Mouse (Mus musculus) layer of hippocampus, adult 2 months (tissue): Measurements from ENCODE around the gene Kank1. TPM values are rescaled to one million over a fixed set of nuclear protein-coding genes. Genes with fewer than 3 reads are reported as not detected.

Experiments used
- DNase-seq, 2 experiments: peaks; one replicate each; pipeline ENCODE4 v3.0.0; 2022; ENCODE audit warnings: low spot score in 2 of 2
- H3K27ac ChIP-seq: fragments of 200-600 bp; 2 replicates; pipeline ENCODE4 v1.8.1; 2022
- H3K4me3 ChIP-seq: fragments of 200-600 bp; 2 replicates; pipeline ENCODE4 v1.8.1; 2022; ENCODE audit warnings: mild to moderate bottlenecking
- CTCF ChIP-seq: fragments of 200-600 bp; conservative IDR thresholded peaks from 2 replicates; pipeline ENCODE4 v1.8.1; 2022; ENCODE audit warnings: antibody characterized with exemption, mild to moderate bottlenecking, moderate library complexity
- total RNA-seq, 2 experiments: library from RNA; stranded (reverse); gene quantifications; 2 replicates each; pipeline ENCODE4 v1.2.3; 2021

Gene Kank1
- total RNA-seq, 2 experiments from 2014 or later, result 18.5 to 20.1 TPM

- no peak overlapping the region for H3K27ac ChIP-seq
- H3K4me3 ChIP-seq, result no peak overlapping the region
- no peak for DNase-seq
- no peak for TF ChIP-seq CTCF
These were observed 129.8 kb downstream of the Kank1 start for GRCm38 (mm10) chr19:25366620-25367019.

GRCm38 (mm10) chr19:25370428-25370827 lies 133.7 kb downstream of the Kank1 start:
- TF ChIP-seq CTCF, result no peak
- Histone ChIP-seq H3K4me3 (no peak overlapping the region), H3K27ac (no peak overlapping the region)
- no peak for DNase-seq

GRCm38 (mm10) chr19:25372794-25373193 lies 136.0 kb downstream of the Kank1 start:
- Histone ChIP-seq H3K4me3 (no peak overlapping the region), H3K27ac (no peak overlapping the region)
- no peak for TF ChIP-seq CTCF
- no peak for DNase-seq

- DNase-seq, result no peak
- Histone ChIP-seq H3K27ac (no peak overlapping the region), H3K4me3 (no peak overlapping the region)
- peak; percentile 67 for TF ChIP-seq CTCF
These were observed 136.8 kb downstream of the Kank1 start for GRCm38 (mm10) chr19:25373594-25373993.

GRCm38 (mm10) chr19:25374191-25374590 lies 137.4 kb downstream of the Kank1 start:
- Histone ChIP-seq H3K27ac (no peak overlapping the region), H3K4me3 (no peak overlapping the region)
- TF ChIP-seq CTCF, result no peak
- DNase-seq, result no peak

- no peak for TF ChIP-seq CTCF
- no peak overlapping the region for H3K27ac ChIP-seq
- peak; percentile 16 to 21 for DNase-seq
- no peak overlapping the region for H3K4me3 ChIP-seq
These were observed 138.2 kb downstream of the Kank1 start for GRCm38 (mm10) chr19:25374926-25375325.

- no peak for DNase-seq
- H3K4me3 ChIP-seq, result no peak overlapping the region
- H3K27ac ChIP-seq, result no peak overlapping the region
- no peak for TF ChIP-seq CTCF
These were observed 140.1 kb downstream of the Kank1 start for GRCm38 (mm10) chr19:25376871-25377270.

- TF ChIP-seq CTCF, result no peak
- H3K27ac ChIP-seq, result no peak overlapping the region
- no peak overlapping the region for H3K4me3 ChIP-seq
- no peak for DNase-seq
These were observed 143.9 kb downstream of the Kank1 start for GRCm38 (mm10) chr19:25380675-25381074.

- H3K4me3 ChIP-seq, result no peak overlapping the region
- no peak overlapping the region for H3K27ac ChIP-seq
- TF ChIP-seq CTCF, result no peak
- no peak for DNase-seq
These were observed 145.2 kb downstream of the Kank1 start for GRCm38 (mm10) chr19:25381972-25382371.

- no peak overlapping the region for H3K4me3 ChIP-seq
- DNase-seq, result no peak
- H3K27ac ChIP-seq, result no peak overlapping the region
- no peak for TF ChIP-seq CTCF
These were observed 145.7 kb downstream of the Kank1 start for GRCm38 (mm10) chr19:25382494-25382893.

GRCm38 (mm10) chr19:25383386-25384146 lies 146.8 kb downstream of the Kank1 start:
- no peak for DNase-seq
- no peak overlapping the region for H3K4me3 ChIP-seq
- H3K27ac ChIP-seq, result no peak overlapping the region
- TF ChIP-seq CTCF, result no peak

GRCm38 (mm10) chr19:25385981-25386380 lies 149.2 kb downstream of the Kank1 start:
- no peak for DNase-seq
- no peak for TF ChIP-seq CTCF
- Histone ChIP-seq H3K27ac (no peak overlapping the region), H3K4me3 (no peak overlapping the region)

- Histone ChIP-seq H3K4me3 (no peak overlapping the region), H3K27ac (no peak overlapping the region)
- DNase-seq, result no peak
- no peak for TF ChIP-seq CTCF
These were observed 150.1 kb downstream of the Kank1 start for GRCm38 (mm10) chr19:25386679-25387470.
